Comparison of ENCODE assay signal across 8 mouse cellular contexts in genomic region chr11:119125929-119126861, GRCm38 (mm10). TPM values are rescaled to one million over a fixed set of nuclear protein-coding genes. Genes with fewer than 3 reads are reported as not detected.
DNase-seq lines count a peak whose midpoint lies in the region; ATAC-seq and TF ChIP-seq lines count a peak whose summit lies in the region.

No protein-coding gene starts in this region.

- intact Hi-C loops in heart, postnatal 14 days (cut with DNase I) = loop anchor here (1.0 to 5.0 kb wide), 4 partner anchors 35 to 94 kb away; no protein-coding TSS in a partner anchor

- peak; percentile 40; the same call in 1 of the 2 replicates for TF ChIP-seq POLR2A in lung, adult 2 months (IDR thresholded peaks at IDR 0.05; ENCODE audit: borderline replicate concordance, extremely low read depth, low read depth, low read length)

- H3K9ac ChIP-seq in forebrain, embryonic 14.5 days (ENCODE audit: low read length) = peak overlapping the region; percentile 25
- H3K9ac ChIP-seq in neural tube, embryonic 14.5 days (replicated peaks; ENCODE audit: low read depth, low read length) = 0 out of 2 replicates have a peak overlapping the region, but pooled peaks have one; percentile 12

- no peaks in the 10 kb centered on the region for H3K36me3 ChIP-seq in forebrain, embryonic 14.5 days (ENCODE audit: control insufficient read depth, insufficient read depth, low read length)
- H3K36me3 ChIP-seq in neural tube, embryonic 14.5 days (ENCODE audit: control insufficient read depth, insufficient read depth, low read length) = no peaks in the 10 kb centered on the region

- H3K4me2 ChIP-seq in forebrain, embryonic 14.5 days (ENCODE audit: low read length) = peak overlapping the region; percentile 17; the same call in 1 of the 2 replicates
- H3K4me2 ChIP-seq in neural tube, embryonic 14.5 days (ENCODE audit: low read depth, low read length) = peak overlapping the region; percentile 16; the same call in 1 of the 2 replicates

- no peak overlapping the region for H3K4me3 ChIP-seq in forebrain, embryonic 14.5 days (ENCODE audit: low read depth, low read length)
- peak overlapping the region; percentile 6 for H3K4me3 ChIP-seq in lung, adult 2 months (replicated peaks; ENCODE audit: extremely low read depth, low read depth, low read length)
- no peak overlapping the region for H3K4me3 ChIP-seq in neural tube, embryonic 14.5 days (ENCODE audit: low read depth, low read length)

- 40% methylated on average over 23 of the region's 23 CpGs for WGBS in forebrain, embryonic 14.5 days
- 18% methylated on average over 23 of the region's 23 CpGs for WGBS in lung, adult 2 months
- WGBS in neural tube, embryonic 14.5 days = 35% methylated on average over 23 of the region's 23 CpGs

- peaks cover 29% of the 10 kb centered on the region for H3K4me1 ChIP-seq in forebrain, embryonic 14.5 days (ENCODE audit: control insufficient read depth, insufficient read depth, low read length)
- peaks cover 18% of the 10 kb centered on the region for H3K4me1 ChIP-seq in lung, adult 2 months (ENCODE audit: control insufficient read depth, insufficient read depth, low read length)
- H3K4me1 ChIP-seq in neural tube, embryonic 14.5 days (ENCODE audit: control insufficient read depth, insufficient read depth, low read length) = peaks cover 45% of the 10 kb centered on the region

- ATAC-seq in forebrain, embryonic 14.5 days = 0 out of 2 replicates have a peak, but pooled peaks have one; percentile 35
- no peak for ATAC-seq in neural tube, embryonic 14.5 days (ENCODE audit: low read depth)

- peak overlapping the region; percentile 44; the same call in 1 of the 2 replicates for H3K27ac ChIP-seq in forebrain, embryonic 14.5 days (ENCODE audit: low read depth, low read length)
- H3K27ac ChIP-seq in neural tube, embryonic 14.5 days (ENCODE audit: low read depth, low read length) = peak overlapping the region; percentile 76

- peak; percentile 73 for DNase-seq in cerebellum, postnatal 10 days
- DNase-seq in cerebellum, postnatal 36 days = no peak
- peak; percentile 56 for DNase-seq in forebrain, embryonic 14.5 days (ENCODE audit: low spot score)
- peak; percentile 85 to 91 for DNase-seq in heart, postnatal 14 days
- DNase-seq in kidney, postnatal 4 days = peak; percentile 87 to 94
- DNase-seq in lung, adult 2 months = peak; percentile 90
- peak; percentile 87 for DNase-seq in urinary bladder, postnatal 25 days (ENCODE audit: low spot score)

- H3K9me3 ChIP-seq in forebrain, embryonic 14.5 days (replicated peaks; ENCODE audit: control insufficient read depth, low read length) = no peaks in the 10 kb centered on the region
- no peaks in the 10 kb centered on the region for H3K9me3 ChIP-seq in neural tube, embryonic 14.5 days (ENCODE audit: control insufficient read depth, low read length)

- H3K27me3 ChIP-seq in forebrain, embryonic 14.5 days (replicated peaks; ENCODE audit: control insufficient read depth, insufficient read depth, low read length) = no peaks in the 10 kb centered on the region
- H3K27me3 ChIP-seq in neural tube, embryonic 14.5 days (ENCODE audit: control insufficient read depth, insufficient read depth, low read length) = no peaks in the 10 kb centered on the region

- TF ChIP-seq CTCF in lung, adult 2 months (IDR thresholded peaks at IDR 0.05; ENCODE audit: insufficient read depth, low read length) = peak; percentile 58

RNA-seq across cellular contexts. Expression of gene Cbx4, which starts 40.2 kb away (rescaled TPM):
- polyA plus RNA-seq in forebrain, embryonic 14.5 days (2014; fragmentation: Nextera tagmentation; extraction: Ambion mirVana) = 9.3 and 14.5 TPM in 2 replicates
- total RNA-seq in heart, postnatal 14 days (2021) = 10 to 100 TPM; 15.2 to 17.8 TPM
- polyA plus RNA-seq in lung, adult 2 months (2012; rRNA removed) = 16.2 and 16.8 TPM in 2 replicates
- 14.5 and 15.1 TPM in 2 replicates for polyA plus RNA-seq in neural tube, embryonic 14.5 days (2014; fragmentation: Nextera tagmentation; extraction: Ambion mirVana)

Comparison
In these comparisons a context has a peak if more than half of its experiments do, and no peak if none do; other contexts are left out.
1. DNase-seq: peak in cerebellum, postnatal 10 days (2 of 2), forebrain, embryonic 14.5 days (single experiment), heart, postnatal 14 days (2 of 2), kidney, postnatal 4 days (2 of 2), lung, adult 2 months (single experiment) and urinary bladder, postnatal 25 days (single experiment); none in cerebellum, postnatal 36 days (0 of 2).